Mouse (Mus musculus) megakaryocyte, embryonic 14.5 days (primary cell): ENCODE measurements at regions not wholly inside any gene's neighbourhood (a gene's known extent, or its start where the extent isn't known, plus 50 kb on each side); places are given as distances from the start of the nearest gene placed in this dataset.

Experiments
- FLI1 ChIP-seq: IDR thresholded peaks from 2 replicates; pipeline ENCODE4 v1.6.1; 2012; ENCODE audit warnings: low read length, inconsistent platforms, mixed read lengths
- GATA1 ChIP-seq: IDR thresholded peaks from 3 replicates; pipeline ENCODE4 v1.6.1; 2012; ENCODE audit warnings: mixed read lengths, low read length, inconsistent platforms, borderline replicate concordance

DNA sequence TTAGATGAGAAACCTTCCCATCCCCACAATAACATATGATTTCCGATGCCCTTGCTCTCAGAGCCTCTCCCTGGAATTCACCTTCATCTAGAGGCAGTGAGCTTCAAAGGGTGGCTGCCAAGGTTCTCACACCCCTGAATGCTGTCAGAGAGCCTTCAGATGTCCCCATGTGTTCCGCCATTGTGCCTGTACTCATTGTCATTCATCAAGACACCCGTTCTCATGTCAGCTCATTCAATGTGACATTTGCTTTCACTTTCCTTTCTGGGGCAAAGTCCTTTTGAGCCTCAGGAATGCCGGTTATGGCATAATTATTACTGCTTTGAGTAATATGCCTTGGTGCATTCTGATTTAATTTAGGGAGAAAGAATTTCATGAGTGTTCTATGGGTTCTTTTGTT is 99.1 kb upstream of the Kbtbd8 start:
- no peak for TF ChIP-seq GATA1
- TF ChIP-seq FLI1 = no peak
